Mouse (Mus musculus) lung, postnatal 0 days (tissue): ENCODE measurements at regions not wholly inside any gene's neighbourhood (a gene's known extent, or its start where the extent isn't known, plus 50 kb on each side); places are given as distances from the start of the nearest gene placed in this dataset.
A peak's percentile ranks its signal among the peaks of the same experiment; 100 is the strongest.

Source experiments
- ATAC-seq: fragments of 200-750 bp; cut with Nextera tagmentation; 2 replicates; pipeline ENCODE4 v1.8.0; 2017; ENCODE audit warnings: moderate library complexity
- DNase-seq: peaks from one replicate; pipeline ENCODE4 v3.0.0-alpha.2; 2016; ENCODE audit warnings: low spot score
- H3K27ac ChIP-seq: fragments of 300-500 bp; sonication (generic); 2 replicates; pipeline ENCODE4 v1.5.1; 2014; ENCODE audit warnings: antibody characterized with exemption, mild to moderate bottlenecking, low read length, mixed read lengths
- H3K27me3 ChIP-seq: fragments of 300-500 bp; sonication (generic); replicated peaks from 2 replicates; pipeline ENCODE4 v1.6.1; 2014; ENCODE audit warnings: low read length, mixed read lengths; ENCODE audit not compliant: insufficient read depth
- H3K36me3 ChIP-seq: fragments of 300-500 bp; sonication (generic); 2 replicates; pipeline ENCODE4 v1.6.1; 2014; ENCODE audit warnings: low read length, mixed read lengths; ENCODE audit not compliant: insufficient read depth
- H3K4me1 ChIP-seq: fragments of 300-500 bp; sonication (generic); 2 replicates; pipeline ENCODE4 v1.6.1; 2014; ENCODE audit warnings: antibody characterized with exemption, low read depth, low read length, mixed read lengths; ENCODE audit not compliant: insufficient read depth
- H3K4me2 ChIP-seq: fragments of 300-500 bp; sonication (generic); replicated peaks from 2 replicates; pipeline ENCODE4 v1.6.1; 2014; ENCODE audit warnings: low read depth, mild to moderate bottlenecking, low read length, moderate library complexity, mixed read lengths
- H3K4me3 ChIP-seq: fragments of 300-500 bp; sonication (generic); 2 replicates; pipeline ENCODE4 v1.5.1; 2014; ENCODE audit warnings: low read depth, low read length
- H3K9ac ChIP-seq: fragments of 300-500 bp; sonication (generic); replicated peaks from 2 replicates; pipeline ENCODE4 v1.6.1; 2014; ENCODE audit warnings: low read depth, mild to moderate bottlenecking
- H3K9me3 ChIP-seq: fragments of 300-500 bp; sonication (generic); 2 replicates; pipeline ENCODE4 v1.6.1; 2016; ENCODE audit warnings: low read length, mixed read lengths
- CTCF ChIP-seq: IDR thresholded peaks from 2 replicates; pipeline ENCODE4 v1.5.1; 2016; ENCODE audit warnings: antibody characterized with exemption, mild to moderate bottlenecking
- EP300 ChIP-seq: IDR thresholded peaks from 2 replicates; pipeline ENCODE4 v1.6.1; 2016; ENCODE audit warnings: antibody characterized with exemption, mild to moderate bottlenecking, control low read depth
- WGBS: fragments of 180-500 bp; shearing (Covaris S2); extraction: QIAGEN DNeasy Blood & Tissue Kit; methylation state at CpG from one replicate; pipeline ENCODE4 v1.1.7; 2014; 5-methylcytosine and 5-hydroxymethylcytosine counted together

GRCm38 (mm10) chr11:117413133-117413532 is 71.0 kb upstream of the Gm11733 start:
- no peaks in the 10 kb centered on the region for H3K36me3 ChIP-seq
- ATAC-seq (peak; percentile 85), DNase-seq (peak; percentile 79)
- WGBS: 20% methylated on average over 7 of the region's 7 CpGs
- no peak overlapping the region for H3K9ac ChIP-seq
- no peak overlapping the region for H3K27ac ChIP-seq
- 0 out of 2 replicates have a peak, but pooled peaks cover 3% of the 10 kb centered on the region for H3K4me1 ChIP-seq
- TF ChIP-seq CTCF (no peak), EP300 (peak; percentile 48; the same call in 1 of the 2 replicates)
- H3K27me3 ChIP-seq: peaks cover 39% of the 10 kb centered on the region
- H3K9me3 ChIP-seq: no peaks in the 10 kb centered on the region
- H3K4me3 ChIP-seq: no peak overlapping the region
- no peak overlapping the region for H3K4me2 ChIP-seq

- H3K9ac ChIP-seq: no peak overlapping the region
- H3K9me3 ChIP-seq: no peaks in the 10 kb centered on the region
- peaks cover 31% of the 10 kb centered on the region; the same call in 1 of the 2 replicates for H3K27me3 ChIP-seq
- no peak overlapping the region for H3K27ac ChIP-seq
- TF ChIP-seq CTCF: no peak
- TF ChIP-seq EP300: no peak
- H3K4me1 ChIP-seq: 0 out of 2 replicates have a peak, but pooled peaks cover 3% of the 10 kb centered on the region
- H3K4me2 ChIP-seq: no peak overlapping the region
- no peaks in the 10 kb centered on the region for H3K36me3 ChIP-seq
- DNase-seq (no peak), ATAC-seq (no peak)
- H3K4me3 ChIP-seq: no peak overlapping the region
- 17% methylated on average over 11 of the region's 11 CpGs for WGBS
Observed at GRCm38 (mm10) chr11:117413942-117414705, 70.0 kb upstream of the Gm11733 start.

- H3K27me3 ChIP-seq: peaks cover 31% of the 10 kb centered on the region; the same call in 1 of the 2 replicates
- H3K4me1 ChIP-seq: 0 out of 2 replicates have a peak, but pooled peaks cover 3% of the 10 kb centered on the region
- H3K4me2 ChIP-seq: peak overlapping the region; percentile 44
- peak; percentile 68 for DNase-seq
- WGBS: 2% methylated on average over 18 of the region's 21 CpGs
- no peaks in the 10 kb centered on the region for H3K9me3 ChIP-seq
- H3K27ac ChIP-seq: no peak overlapping the region
- no peaks in the 10 kb centered on the region for H3K36me3 ChIP-seq
- H3K4me3 ChIP-seq: peak overlapping the region; percentile 23
- H3K9ac ChIP-seq: no peak overlapping the region
- ATAC-seq: peak; percentile 62
- TF ChIP-seq EP300 (no peak), CTCF (no peak)
Observed at GRCm38 (mm10) chr11:117414871-117415323, 69.3 kb upstream of the Gm11733 start.

- H3K4me3 ChIP-seq: no peak overlapping the region
- H3K27ac ChIP-seq: no peak overlapping the region
- 0 out of 2 replicates have a peak, but pooled peaks cover 3% of the 10 kb centered on the region for H3K4me1 ChIP-seq
Observed at GRCm38 (mm10) chr11:117415466-117415865, 68.7 kb upstream of the Gm11733 start.

GRCm38 (mm10) chr11:117415955-117416354 is 68.2 kb upstream of the Gm11733 start:
- ATAC-seq (no peak), DNase-seq (no peak)
- no peak overlapping the region for H3K27ac ChIP-seq
- 9% methylated on average over 13 of the region's 13 CpGs for WGBS
- H3K4me1 ChIP-seq: 0 out of 2 replicates have a peak, but pooled peaks cover 3% of the 10 kb centered on the region
- TF ChIP-seq EP300 (no peak), CTCF (no peak)
- no peaks in the 10 kb centered on the region for H3K9me3 ChIP-seq
- no peak overlapping the region for H3K4me3 ChIP-seq
- no peaks in the 10 kb centered on the region for H3K36me3 ChIP-seq
- H3K4me2 ChIP-seq: no peak overlapping the region
- H3K27me3 ChIP-seq: peaks cover 31% of the 10 kb centered on the region; the same call in 1 of the 2 replicates
- H3K9ac ChIP-seq: no peak overlapping the region

More at GRCm38 (mm10) chr11:117415466-117415865, 68.7 kb upstream of the Gm11733 start:
- no peak for ATAC-seq
- no peak overlapping the region for H3K4me2 ChIP-seq
- H3K36me3 ChIP-seq: no peaks in the 10 kb centered on the region
- no peak for DNase-seq
- H3K9me3 ChIP-seq: no peaks in the 10 kb centered on the region
- WGBS: 3% methylated on average over 14 of the region's 14 CpGs
- TF ChIP-seq EP300: no peak
- no peak for TF ChIP-seq CTCF
- H3K9ac ChIP-seq: no peak overlapping the region
- H3K27me3 ChIP-seq: peaks cover 31% of the 10 kb centered on the region; the same call in 1 of the 2 replicates

- peaks cover 31% of the 10 kb centered on the region; the same call in 1 of the 2 replicates for H3K27me3 ChIP-seq
- ATAC-seq (no peak), DNase-seq (no peak)
- TF ChIP-seq EP300: no peak
- peak; percentile 24; the same call in 1 of the 2 replicates for TF ChIP-seq CTCF
- H3K36me3 ChIP-seq: no peaks in the 10 kb centered on the region
- H3K4me3 ChIP-seq: no peak overlapping the region
- H3K9me3 ChIP-seq: no peaks in the 10 kb centered on the region
- no peak overlapping the region for H3K9ac ChIP-seq
- 58% methylated on average over 8 of the region's 8 CpGs for WGBS
- H3K27ac ChIP-seq: no peak overlapping the region
- H3K4me2 ChIP-seq: no peak overlapping the region
- H3K4me1 ChIP-seq: 0 out of 2 replicates have a peak, but pooled peaks cover 3% of the 10 kb centered on the region
Observed at GRCm38 (mm10) chr11:117416984-117417670, 67.0 kb upstream of the Gm11733 start.
